Mouse (Mus musculus) myocyte (in vitro differentiated cells): ENCODE measurements around the gene Chpf2. TPM values are rescaled to one million over a fixed set of nuclear protein-coding genes. Genes with fewer than 3 reads are reported as not detected.
"Not testable (repeated sequence)": the region's sequence is repeated elsewhere in the genome, so short reads cannot be mapped to it uniquely, and the experiment has no call there.

Experiments
- H3K27me3 ChIP-seq: one replicate; pipeline ENCODE4 v1.6.1; 2011; ENCODE audit not compliant: control insufficient read depth, insufficient read depth, insufficient read length
- H3K36me3 ChIP-seq: one replicate; pipeline ENCODE4 v1.6.1; 2011; ENCODE audit not compliant: control insufficient read depth, insufficient read depth
- H3K4me2 ChIP-seq: one replicate; pipeline ENCODE4 v1.6.1; 2011; ENCODE audit warnings: low read depth, control low read depth
- H3K4me3 ChIP-seq: one replicate; pipeline ENCODE4 v1.5.1; 2011; ENCODE audit warnings: mild to moderate bottlenecking, control low read depth, moderate library complexity
- H3K79me2 ChIP-seq: one replicate; pipeline ENCODE4 v1.6.1; 2011; ENCODE audit not compliant: control insufficient read depth, insufficient read depth
- H3ac ChIP-seq: one replicate; pipeline ENCODE4 v1.6.1; 2011; ENCODE audit not compliant: control insufficient read depth, insufficient read length
- CEBPB ChIP-seq: IDR thresholded peaks from 2 replicates; pipeline ENCODE4 v1.6.1; 2011; ENCODE audit warnings: mild to moderate bottlenecking, moderate library complexity; ENCODE audit not compliant: poor library complexity, insufficient read depth, severe bottlenecking
- E2F4 ChIP-seq: IDR thresholded peaks from one replicate; pipeline ENCODE4 v1.6.1; 2011; ENCODE audit warnings: mild to moderate bottlenecking, control low read depth, moderate library complexity; ENCODE audit not compliant: insufficient read depth
- MAX ChIP-seq: IDR thresholded peaks from one replicate; pipeline ENCODE4 v1.6.1; 2011; ENCODE audit warnings: low read depth, mild to moderate bottlenecking, control low read depth
- MYOD1 ChIP-seq, 3 experiments: IDR thresholded peaks; one replicate each; pipeline ENCODE4 v1.6.1; 2011; ENCODE audit warnings: control low read depth in 2 of 3, low read depth in 2 of 3, mild to moderate bottlenecking in 2 of 3, moderate library complexity in 1 of 3; ENCODE audit not compliant: insufficient read length in 2 of 3, control insufficient read depth in 1 of 3
- MYOG ChIP-seq, 3 experiments: IDR thresholded peaks; one replicate each; pipeline ENCODE4 v1.6.1; 2011; ENCODE audit warnings: control low read depth in 2 of 3, low read depth in 2 of 3, mild to moderate bottlenecking in 2 of 3; ENCODE audit not compliant: insufficient read length in 2 of 3, control insufficient read depth in 1 of 3, insufficient read depth in 1 of 3
- POLR2A ChIP-seq: IDR thresholded peaks from one replicate; pipeline ENCODE4 v1.6.1; 2011; ENCODE audit warnings: low read depth, mild to moderate bottlenecking, control low read depth, moderate library complexity; ENCODE audit not compliant: insufficient read length
- POLR2AphosphoS2 ChIP-seq: IDR thresholded peaks from one replicate; pipeline ENCODE4 v1.6.1; 2011; ENCODE audit warnings: low read depth, control low read depth; ENCODE audit not compliant: insufficient read length
- REST ChIP-seq: IDR thresholded peaks from one replicate; pipeline ENCODE4 v1.6.1; 2011; ENCODE audit warnings: mild to moderate bottlenecking, control low read depth, moderate library complexity; ENCODE audit not compliant: insufficient read depth, insufficient read length
- SRF ChIP-seq: IDR thresholded peaks from one replicate; pipeline ENCODE4 v1.6.1; 2011; ENCODE audit warnings: low read depth; ENCODE audit not compliant: control insufficient read depth, insufficient read length
- TCF12 ChIP-seq: IDR thresholded peaks from one replicate; pipeline ENCODE4 v1.6.1; 2011; ENCODE audit warnings: mild to moderate bottlenecking, control low read depth; ENCODE audit not compliant: poor library complexity, insufficient read depth, severe bottlenecking
- TCF3 ChIP-seq: IDR thresholded peaks from one replicate; pipeline ENCODE4 v1.6.1; 2011; ENCODE audit warnings: low read depth, control low read depth; ENCODE audit not compliant: insufficient read length
- USF1 ChIP-seq: IDR thresholded peaks from one replicate; pipeline ENCODE4 v1.6.1; 2011; ENCODE audit warnings: low read depth, mild to moderate bottlenecking, control low read depth, moderate library complexity
- polyA plus RNA-seq: library from polyadenylated mRNA; unstranded; fragments of >200 nt; fragmentation: generic; extraction: Trizol; gene quantifications from one replicate; pipeline ENCODE4 v1.2.1, GENCODE M21; 2012; ENCODE audit warnings: missing spikeins

Chpf2 gene
- polyA plus RNA-seq, 1 experiment = 39.5 TPM

DNA sequence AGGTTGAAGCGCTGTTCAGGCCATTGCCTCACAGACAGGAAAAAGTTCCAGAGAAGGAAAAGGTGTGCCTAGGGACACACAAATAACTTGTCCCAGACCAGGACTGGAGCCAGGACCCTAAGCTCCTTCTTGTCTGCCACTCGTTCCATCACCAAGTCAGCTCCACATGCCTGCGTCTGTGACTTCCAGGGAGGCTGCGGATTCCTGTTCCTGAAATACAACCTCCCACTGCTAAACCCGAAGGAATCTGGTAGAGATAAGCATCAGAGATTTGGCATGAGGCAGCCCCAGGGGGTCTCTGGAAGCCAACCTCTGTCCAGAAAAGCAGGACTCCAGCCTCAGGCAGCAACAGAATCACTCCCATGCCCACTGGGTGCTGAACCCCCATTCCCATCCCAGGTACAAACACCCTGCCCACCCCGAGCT is 45.4 kb upstream of the Chpf2 start:
- Histone ChIP-seq H3K79me2 (no peaks in the 10 kb centered on the region), H3K4me3 (no peak overlapping the region), H3K36me3 (no peaks in the 10 kb centered on the region), H3K4me2 (no peak overlapping the region), H3ac (no peak overlapping the region), H3K27me3 (peaks cover 38% of the 10 kb centered on the region)
- no peak for TF ChIP-seq TCF3
- no peak for TF ChIP-seq POLR2A
- no peak for TF ChIP-seq REST
- no peak for TF ChIP-seq MYOG (IDR thresholded peaks at IDR 0.05; ENCODE audit: control insufficient read depth in 1 of 3, insufficient read depth in 1 of 3, insufficient read length in 2 of 3, low read depth in 2 of 3)
- no peak for TF ChIP-seq POLR2AphosphoS2
- TF ChIP-seq MAX = no peak
- TF ChIP-seq TCF12 = no peak
- no peak for TF ChIP-seq CEBPB
- no peak for TF ChIP-seq E2F4
- no peak for TF ChIP-seq MYOD1 (IDR thresholded peaks at IDR 0.05; ENCODE audit: control insufficient read depth in 1 of 3, insufficient read length in 2 of 3, low read depth in 2 of 3)
- TF ChIP-seq USF1 = no peak
- no peak for TF ChIP-seq SRF

DNA sequence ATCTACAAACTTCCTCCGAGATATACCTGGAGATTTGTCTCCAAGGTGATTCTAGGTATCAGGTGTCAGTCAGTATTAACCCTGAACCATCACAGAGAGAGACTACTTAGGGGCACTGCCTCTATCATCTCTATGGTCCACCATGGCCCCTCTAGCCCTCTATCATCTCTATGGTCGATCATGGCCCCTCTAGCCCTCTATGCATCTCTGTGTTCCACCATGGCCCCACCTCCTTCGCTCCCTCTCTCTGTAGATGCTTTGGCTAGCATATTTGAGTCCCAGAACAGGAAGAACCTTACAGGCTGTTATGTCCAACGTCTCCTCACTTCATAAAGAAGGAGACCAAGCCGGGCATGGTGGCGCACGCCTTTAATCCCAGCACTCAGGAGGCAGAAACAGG is 43.9 kb upstream of the Chpf2 start:
- Histone ChIP-seq H3K36me3 (no peaks in the 10 kb centered on the region), H3K4me3 (no peak overlapping the region), H3ac (no peak overlapping the region), H3K4me2 (no peak overlapping the region), H3K27me3 (peaks cover 25% of the 10 kb centered on the region), H3K79me2 (no peaks in the 10 kb centered on the region)
- TF ChIP-seq SRF (no peak), USF1 (no peak), POLR2A (no peak), MYOG (IDR thresholded peaks at IDR 0.05; ENCODE audit: control insufficient read depth in 1 of 3, insufficient read depth in 1 of 3, insufficient read length in 2 of 3, low read depth in 2 of 3) (no peak), MYOD1 (IDR thresholded peaks at IDR 0.05; ENCODE audit: control insufficient read depth in 1 of 3, insufficient read length in 2 of 3, low read depth in 2 of 3) (no peak), TCF12 (no peak), MAX (no peak), POLR2AphosphoS2 (no peak), E2F4 (no peak), TCF3 (no peak), CEBPB (no peak), REST (no peak)

DNA sequence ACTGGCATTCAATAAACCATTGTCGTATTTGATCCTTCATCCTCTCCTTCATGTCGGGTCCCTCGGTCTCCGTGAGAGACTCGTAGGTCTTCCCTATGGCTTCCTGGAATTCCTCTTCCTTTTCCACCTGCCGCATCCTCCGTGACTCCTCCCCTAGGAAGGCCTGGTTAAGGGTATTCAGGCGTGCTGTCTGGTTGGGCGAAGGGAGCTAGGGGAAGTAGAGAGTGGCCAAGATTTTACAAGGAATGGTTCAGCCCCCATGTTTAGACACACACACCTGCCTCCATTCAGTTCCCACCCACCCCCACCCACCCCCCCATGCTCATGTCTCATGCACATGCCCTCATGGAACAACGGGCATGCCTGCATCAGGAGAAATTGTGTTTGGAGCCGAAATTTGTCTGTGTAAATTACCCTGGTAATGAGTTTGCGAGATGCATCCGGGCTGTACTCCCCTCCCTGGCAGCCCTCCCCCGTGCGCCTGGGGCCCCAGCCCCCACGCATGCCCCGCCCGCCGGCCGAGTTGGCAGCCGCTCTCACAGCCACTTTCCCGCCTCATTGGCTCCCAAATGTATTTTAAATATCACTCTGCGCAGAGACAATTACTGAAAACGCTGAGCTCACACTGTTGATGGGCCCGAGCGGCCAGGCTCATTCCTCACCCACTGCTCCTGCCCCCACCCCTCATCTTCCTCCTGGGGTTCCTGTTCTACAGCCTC is 35.8 kb upstream of the Chpf2 start:
- no peaks in the 10 kb centered on the region for H3K36me3 ChIP-seq
- no peaks in the 10 kb centered on the region for H3K79me2 ChIP-seq
- peaks cover 70% of the 10 kb centered on the region for H3K27me3 ChIP-seq
- no peak for TF ChIP-seq E2F4
- no peak for TF ChIP-seq POLR2AphosphoS2
- no peak for TF ChIP-seq REST
- H3K4me3 ChIP-seq = no peak overlapping the region
- H3ac ChIP-seq = no peak overlapping the region
- H3K4me2 ChIP-seq = no peak overlapping the region

DNA sequence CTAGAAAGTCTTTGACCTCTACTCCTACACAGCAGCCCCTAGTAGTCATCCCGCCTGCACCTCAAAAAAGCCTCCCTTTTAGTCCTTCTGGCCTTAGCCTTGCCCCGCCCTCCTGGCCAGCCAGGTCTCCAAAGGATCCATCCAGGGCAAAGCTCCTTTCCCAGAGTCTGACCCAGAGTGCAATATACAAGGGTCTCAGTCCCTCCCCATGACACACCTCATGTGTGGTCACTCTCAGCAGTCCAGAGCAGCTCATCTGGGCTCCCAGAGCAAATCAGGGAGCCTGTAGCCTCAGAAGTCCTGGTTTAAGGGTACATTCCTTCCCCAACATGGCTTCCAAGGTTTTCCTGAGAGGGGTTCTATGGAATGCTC is 35.2 kb upstream of the Chpf2 start:
- no peaks in the 10 kb centered on the region for H3K79me2 ChIP-seq
- H3K4me2 ChIP-seq = no peak overlapping the region
- no peak overlapping the region for H3ac ChIP-seq
- no peak for TF ChIP-seq TCF3
- no peak for TF ChIP-seq MAX
- TF ChIP-seq E2F4 = no peak
- no peak for TF ChIP-seq CEBPB
- no peak for TF ChIP-seq TCF12
- TF ChIP-seq POLR2AphosphoS2 = no peak
- no peak for TF ChIP-seq SRF
- TF ChIP-seq USF1 = no peak
- no peaks in the 10 kb centered on the region for H3K36me3 ChIP-seq
- peaks cover 70% of the 10 kb centered on the region for H3K27me3 ChIP-seq
- H3K4me3 ChIP-seq = no peak overlapping the region

DNA sequence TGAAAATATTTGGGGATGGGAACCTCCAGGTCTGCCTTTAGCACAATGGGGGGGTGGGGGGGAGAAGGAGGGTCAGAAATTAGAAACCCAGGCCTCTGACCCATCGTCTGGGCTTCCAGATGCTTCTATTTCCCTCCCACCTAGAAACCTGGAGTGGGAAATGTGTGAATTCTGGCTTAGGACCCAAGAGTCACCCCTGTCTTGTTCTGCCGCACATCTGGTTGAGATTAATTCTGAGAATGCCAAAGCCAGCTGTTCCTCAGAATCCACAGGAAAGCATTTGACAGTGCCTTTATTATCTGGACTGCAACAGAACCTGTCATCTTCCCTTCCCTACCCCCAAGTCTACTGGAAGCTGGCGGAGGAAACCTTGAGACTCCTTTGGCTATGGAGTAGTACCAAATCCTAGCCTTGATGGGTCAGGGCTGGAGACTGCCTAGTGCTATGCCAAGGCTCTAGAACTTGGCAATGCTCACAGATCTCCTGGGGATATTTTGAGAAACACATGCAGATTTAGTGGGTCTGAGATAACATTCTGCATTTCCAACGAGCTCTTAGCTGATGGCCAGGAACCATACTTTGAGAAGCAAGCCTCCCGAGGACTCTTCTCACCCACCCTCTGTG is 32.8 kb upstream of the Chpf2 start:
- H3K79me2 ChIP-seq = no peaks in the 10 kb centered on the region
- H3ac ChIP-seq = no peak overlapping the region
- H3K36me3 ChIP-seq = no peaks in the 10 kb centered on the region
- peaks cover 65% of the 10 kb centered on the region for H3K27me3 ChIP-seq
- H3K4me2 ChIP-seq = no peak overlapping the region
- no peak for TF ChIP-seq REST
- no peak for TF ChIP-seq MYOD1 (IDR thresholded peaks at IDR 0.05; ENCODE audit: control insufficient read depth in 1 of 3, insufficient read length in 2 of 3, low read depth in 2 of 3)
- no peak for TF ChIP-seq E2F4
- TF ChIP-seq CEBPB = no peak
- no peak for TF ChIP-seq USF1
- TF ChIP-seq POLR2AphosphoS2 = no peak
- TF ChIP-seq TCF3 = no peak
- no peak for TF ChIP-seq SRF
- no peak for TF ChIP-seq MYOG (IDR thresholded peaks at IDR 0.05; ENCODE audit: control insufficient read depth in 1 of 3, insufficient read depth in 1 of 3, insufficient read length in 2 of 3, low read depth in 2 of 3)
- no peak for TF ChIP-seq MAX
- no peak for TF ChIP-seq TCF12
- no peak for TF ChIP-seq POLR2A
- H3K4me3 ChIP-seq = no peak overlapping the region

DNA sequence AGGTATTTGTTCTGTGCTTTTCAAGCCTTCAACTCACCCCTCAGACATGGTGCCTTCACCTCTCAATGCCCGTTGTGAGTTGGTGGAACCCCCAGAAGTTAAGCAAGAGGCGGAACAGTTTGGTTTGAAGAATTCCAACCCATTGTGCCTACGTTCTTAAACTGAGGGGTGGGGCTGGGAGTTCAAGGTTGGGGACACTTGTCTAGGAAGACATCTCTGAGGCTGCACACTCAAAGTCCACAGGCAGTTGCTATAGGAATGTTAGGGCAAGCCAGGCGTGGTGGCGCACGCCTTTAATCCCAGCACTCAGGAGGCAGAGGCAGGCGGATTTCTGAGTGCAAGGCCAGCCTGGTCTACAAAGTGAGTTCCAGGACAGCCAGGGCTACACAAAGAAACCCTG is 31.2 kb upstream of the Chpf2 start:
- not testable (repeated sequence) for H3ac ChIP-seq, H3K4me3 ChIP-seq, H3K4me2 ChIP-seq, H3K79me2 ChIP-seq, H3K36me3 ChIP-seq
- H3K27me3 ChIP-seq = peaks cover 49% of the 10 kb centered on the region
